Mouse (Mus musculus) testis, adult 2 months (tissue): Measurements from ENCODE around the gene Aco2.

Experiments
- CTCF ChIP-seq: fragments of 200-500 bp; IDR thresholded peaks from 2 replicates; pipeline ENCODE4 v1.5.1; 2012; ENCODE audit warnings: low read depth, mild to moderate bottlenecking, inconsistent platforms, low read length, moderate library complexity; ENCODE audit not compliant: control insufficient read depth, insufficient read depth, insufficient replicate concordance
- POLR2A ChIP-seq: fragments of 200-500 bp; IDR thresholded peaks from 2 replicates; pipeline ENCODE4 v1.6.1; 2012; ENCODE audit warnings: low read depth, mild to moderate bottlenecking, inconsistent platforms, low read length, moderate library complexity; ENCODE audit not compliant: control insufficient read depth

- TF ChIP-seq CTCF, result no peak
- TF ChIP-seq POLR2A, result no peak
Measured at GRCm38 (mm10) chr15:81853081-81853480, 19.0 kb upstream of the Aco2 start.
